Mouse (Mus musculus): ENCODE data around the gene Aldh18a1. TPM values are rescaled to one million over a fixed set of nuclear protein-coding genes. Genes with fewer than 3 reads are reported as not detected.
A peak's percentile ranks its signal among the peaks of the same experiment; 100 is the strongest.

The Aldh18a1 gene
- polyA plus RNA-seq, 1 experiment from 2014 or later = 45.5 TPM

GRCm38 (mm10) chr19:40595231-40595630, 7.0 kb upstream of the Aldh18a1 start:
- Histone ChIP-seq H3K27me3 (ENCODE audit: control insufficient read depth, insufficient read depth, low read length) (no peaks in the 10 kb centered on the region), H3K4me3 (replicated peaks; ENCODE audit: low read length) (no peak overlapping the region), H3K9me3 (ENCODE audit: control insufficient read depth, low read length) (no peaks in the 10 kb centered on the region), H3K4me2 (replicated peaks) (no peak overlapping the region), H3K4me1 (replicated peaks; ENCODE audit: control insufficient read depth, insufficient read depth, low read length) (no peaks in the 10 kb centered on the region), H3K27ac (no peak overlapping the region), H3K9ac (no peak overlapping the region), H3K36me3 (replicated peaks; ENCODE audit: control insufficient read depth, insufficient read depth) (peaks cover 40% of the 10 kb centered on the region)
- DNase-seq (ENCODE audit: low spot score) (no peak), ATAC-seq (ENCODE audit: low FRiP score) (no peak)
- WGBS = 95% methylated on average over 3 of the region's 3 CpGs

- H3K4me3 ChIP-seq (replicated peaks; ENCODE audit: low read length) = peak overlapping the region; percentile 61
- WGBS = 0% methylated on average over 10 of the region's 10 CpGs
- no peaks in the 10 kb centered on the region for H3K27me3 ChIP-seq (ENCODE audit: control insufficient read depth, insufficient read depth, low read length)
- ATAC-seq (ENCODE audit: low FRiP score) (no peak), DNase-seq (ENCODE audit: low spot score) (no peak)
- H3K9me3 ChIP-seq (ENCODE audit: control insufficient read depth, low read length) = no peaks in the 10 kb centered on the region
- H3K9ac ChIP-seq = peak overlapping the region; percentile 64
- 0 out of 2 replicates have a peak, but pooled peaks cover 20% of the 10 kb centered on the region for H3K36me3 ChIP-seq (replicated peaks; ENCODE audit: control insufficient read depth, insufficient read depth)
- H3K27ac ChIP-seq = peak overlapping the region; percentile 77
- peaks cover 22% of the 10 kb centered on the region for H3K4me1 ChIP-seq (replicated peaks; ENCODE audit: control insufficient read depth, insufficient read depth, low read length)
- H3K4me2 ChIP-seq (replicated peaks) = peak overlapping the region; percentile 62
Measured at GRCm38 (mm10) chr19:40589530-40589880, 1.2 kb upstream of the Aldh18a1 start.

GRCm38 (mm10) chr19:40588847-40589529, 725 bp upstream of the Aldh18a1 start:
- peaks cover 22% of the 10 kb centered on the region for H3K4me1 ChIP-seq (replicated peaks; ENCODE audit: control insufficient read depth, insufficient read depth, low read length)
- ATAC-seq (ENCODE audit: low FRiP score) (peak; percentile 72), DNase-seq (ENCODE audit: low spot score) (peak; percentile 94)
- peak overlapping the region; percentile 61 for H3K4me3 ChIP-seq (replicated peaks; ENCODE audit: low read length)
- H3K9me3 ChIP-seq (ENCODE audit: control insufficient read depth, low read length) = no peaks in the 10 kb centered on the region
- under 1% methylated on average over 18 of the region's 18 CpGs for WGBS
- peak overlapping the region; percentile 77 for H3K27ac ChIP-seq
- peak overlapping the region; percentile 64 for H3K9ac ChIP-seq
- H3K4me2 ChIP-seq (replicated peaks) = peak overlapping the region; percentile 62
- H3K36me3 ChIP-seq (replicated peaks; ENCODE audit: control insufficient read depth, insufficient read depth) = 0 out of 2 replicates have a peak, but pooled peaks cover 20% of the 10 kb centered on the region
- no peaks in the 10 kb centered on the region for H3K27me3 ChIP-seq (ENCODE audit: control insufficient read depth, insufficient read depth, low read length)

GRCm38 (mm10) chr19:40587491-40588292, 571 bp downstream of the Aldh18a1 start:
- Histone ChIP-seq H3K4me3 (replicated peaks; ENCODE audit: low read length) (peak overlapping the region; percentile 61), H3K36me3 (replicated peaks; ENCODE audit: control insufficient read depth, insufficient read depth) (peaks cover 24% of the 10 kb centered on the region; the same call in 1 of the 2 replicates), H3K9me3 (ENCODE audit: control insufficient read depth, low read length) (no peaks in the 10 kb centered on the region), H3K9ac (peak overlapping the region; percentile 64), H3K4me1 (replicated peaks; ENCODE audit: control insufficient read depth, insufficient read depth, low read length) (peaks cover 22% of the 10 kb centered on the region), H3K27me3 (ENCODE audit: control insufficient read depth, insufficient read depth, low read length) (no peaks in the 10 kb centered on the region), H3K27ac (peak overlapping the region; percentile 70), H3K4me2 (replicated peaks) (peak overlapping the region; percentile 62)
- WGBS = 9% methylated on average over 19 of the region's 30 CpGs
- ATAC-seq (ENCODE audit: low FRiP score) (no peak; the same call in 1 of the 2 replicates), DNase-seq (ENCODE audit: low spot score) (peak; percentile 30)

GRCm38 (mm10) chr19:40586908-40587307, 1.4 kb downstream of the Aldh18a1 start:
- ATAC-seq (ENCODE audit: low FRiP score) (no peak), DNase-seq (ENCODE audit: low spot score) (no peak)
- no peak overlapping the region for H3K27ac ChIP-seq
- peaks cover 31% of the 10 kb centered on the region; the same call in 1 of the 2 replicates for H3K36me3 ChIP-seq (replicated peaks; ENCODE audit: control insufficient read depth, insufficient read depth)
- H3K9me3 ChIP-seq (ENCODE audit: control insufficient read depth, low read length) = no peaks in the 10 kb centered on the region
- peak overlapping the region; percentile 62 for H3K4me2 ChIP-seq (replicated peaks)
- H3K9ac ChIP-seq = peak overlapping the region; percentile 64; the same call in 1 of the 2 replicates
- H3K4me3 ChIP-seq (replicated peaks; ENCODE audit: low read length) = peak overlapping the region; percentile 61
- 45% methylated on average over 7 of the region's 7 CpGs for WGBS
- H3K27me3 ChIP-seq (ENCODE audit: control insufficient read depth, insufficient read depth, low read length) = no peaks in the 10 kb centered on the region
- peaks cover 22% of the 10 kb centered on the region for H3K4me1 ChIP-seq (replicated peaks; ENCODE audit: control insufficient read depth, insufficient read depth, low read length)

- H3K36me3 ChIP-seq (replicated peaks; ENCODE audit: control insufficient read depth, insufficient read depth) = peaks cover 82% of the 10 kb centered on the region
- WGBS = 91% methylated on average over 5 of the region's 5 CpGs
- no peak overlapping the region for H3K4me3 ChIP-seq (replicated peaks; ENCODE audit: low read length)
- no peaks in the 10 kb centered on the region for H3K27me3 ChIP-seq (ENCODE audit: control insufficient read depth, insufficient read depth, low read length)
- peaks cover 5% of the 10 kb centered on the region for H3K4me1 ChIP-seq (replicated peaks; ENCODE audit: control insufficient read depth, insufficient read depth, low read length)
- ATAC-seq (ENCODE audit: low FRiP score) (no peak), DNase-seq (ENCODE audit: low spot score) (no peak)
- no peaks in the 10 kb centered on the region for H3K9me3 ChIP-seq (ENCODE audit: control insufficient read depth, low read length)
- no peak overlapping the region for H3K9ac ChIP-seq
- H3K27ac ChIP-seq = no peak overlapping the region
- no peak overlapping the region for H3K4me2 ChIP-seq (replicated peaks)
Measured at GRCm38 (mm10) chr19:40581662-40582061, 6.6 kb downstream of the Aldh18a1 start.

- DNase-seq (ENCODE audit: low spot score) = no peak
- Histone ChIP-seq H3K4me1 (replicated peaks; ENCODE audit: control insufficient read depth, insufficient read depth, low read length) (no peaks in the 10 kb centered on the region), H3K27me3 (ENCODE audit: control insufficient read depth, insufficient read depth, low read length) (no peaks in the 10 kb centered on the region), H3K4me3 (replicated peaks; ENCODE audit: low read length) (no peak overlapping the region), H3K4me2 (replicated peaks) (no peak overlapping the region), H3K9me3 (ENCODE audit: control insufficient read depth, low read length) (no peaks in the 10 kb centered on the region), H3K27ac (no peak overlapping the region), H3K9ac (no peak overlapping the region), H3K36me3 (replicated peaks; ENCODE audit: control insufficient read depth, insufficient read depth) (peaks cover 89% of the 10 kb centered on the region)
- ATAC-seq (ENCODE audit: low FRiP score) = no peak
- WGBS = 84% methylated on average over 2 of the region's 2 CpGs
Measured at GRCm38 (mm10) chr19:40580902-40581301, 7.4 kb downstream of the Aldh18a1 start.

GRCm38 (mm10) chr19:40575438-40575837, 12.8 kb downstream of the Aldh18a1 start:
- H3K4me3 ChIP-seq (replicated peaks; ENCODE audit: low read length) = no peak overlapping the region
- ATAC-seq (ENCODE audit: low FRiP score) (no peak), DNase-seq (ENCODE audit: low spot score) (no peak)
- peaks cover 100% of the 10 kb centered on the region for H3K36me3 ChIP-seq (replicated peaks; ENCODE audit: control insufficient read depth, insufficient read depth)
- H3K27ac ChIP-seq = no peak overlapping the region
- 79% methylated on average over 5 of the region's 5 CpGs for WGBS
- H3K27me3 ChIP-seq (ENCODE audit: control insufficient read depth, insufficient read depth, low read length) = no peaks in the 10 kb centered on the region
- peaks cover 4% of the 10 kb centered on the region; the same call in 1 of the 2 replicates for H3K9me3 ChIP-seq (ENCODE audit: control insufficient read depth, low read length)
- no peak overlapping the region for H3K9ac ChIP-seq
- H3K4me2 ChIP-seq (replicated peaks) = no peak overlapping the region
- H3K4me1 ChIP-seq (replicated peaks; ENCODE audit: control insufficient read depth, insufficient read depth, low read length) = no peaks in the 10 kb centered on the region

- 90% methylated on average over 9 of the region's 9 CpGs for WGBS
- no peak overlapping the region for H3K4me3 ChIP-seq (replicated peaks; ENCODE audit: low read length)
- no peak overlapping the region for H3K4me2 ChIP-seq (replicated peaks)
- ATAC-seq (ENCODE audit: low FRiP score) (no peak), DNase-seq (ENCODE audit: low spot score) (no peak)
- H3K27me3 ChIP-seq (ENCODE audit: control insufficient read depth, insufficient read depth, low read length) = no peaks in the 10 kb centered on the region
- no peak overlapping the region for H3K27ac ChIP-seq
- peaks cover 12% of the 10 kb centered on the region; the same call in 1 of the 2 replicates for H3K9me3 ChIP-seq (ENCODE audit: control insufficient read depth, low read length)
- peaks cover 100% of the 10 kb centered on the region for H3K36me3 ChIP-seq (replicated peaks; ENCODE audit: control insufficient read depth, insufficient read depth)
- H3K9ac ChIP-seq = no peak overlapping the region
- no peaks in the 10 kb centered on the region for H3K4me1 ChIP-seq (replicated peaks; ENCODE audit: control insufficient read depth, insufficient read depth, low read length)
Measured at GRCm38 (mm10) chr19:40570726-40571125, 17.5 kb downstream of the Aldh18a1 start.

Measured in hindbrain, embryonic 14.5 days (tissue).